Mouse (Mus musculus) stomach, postnatal 0 days (tissue): ENCODE measurements around the gene Kcnn3. TPM values are rescaled to one million over a fixed set of nuclear protein-coding genes. Genes with fewer than 3 reads are reported as not detected.

Source experiments
- ATAC-seq: fragments of 200-750 bp; cut with Nextera tagmentation; 2 replicates; pipeline ENCODE4 v1.8.0; 2017; ENCODE audit not compliant: low FRiP score, low TSS enrichment
- DNase-seq: peaks from one replicate; pipeline ENCODE4 v3.0.0-alpha.2; 2016; ENCODE audit warnings: low spot score
- H3K27ac ChIP-seq: fragments of 300-500 bp; sonication (generic); replicated peaks from 2 replicates; pipeline ENCODE4 v1.5.1; 2014; ENCODE audit warnings: mild to moderate bottlenecking, control low read depth
- H3K27me3 ChIP-seq: fragments of 300-500 bp; sonication (generic); 2 replicates; pipeline ENCODE4 v1.6.1; 2014; ENCODE audit warnings: low read length; ENCODE audit not compliant: control insufficient read depth, insufficient read depth
- H3K36me3 ChIP-seq: fragments of 300-500 bp; sonication (generic); 2 replicates; pipeline ENCODE4 v1.6.1; 2014; ENCODE audit warnings: low read length, mixed read lengths; ENCODE audit not compliant: control insufficient read depth, insufficient read depth
- H3K4me1 ChIP-seq: fragments of 300-500 bp; sonication (generic); replicated peaks from 2 replicates; pipeline ENCODE4 v1.6.1; 2014; ENCODE audit warnings: antibody characterized with exemption; ENCODE audit not compliant: control insufficient read depth, insufficient read depth
- H3K4me2 ChIP-seq: fragments of 300-500 bp; sonication (generic); replicated peaks from 2 replicates; pipeline ENCODE4 v1.6.1; 2014; ENCODE audit warnings: low read depth, mild to moderate bottlenecking, control low read depth, moderate library complexity
- H3K4me3 ChIP-seq: fragments of 300-500 bp; sonication (generic); 2 replicates; pipeline ENCODE4 v1.5.1; 2014; ENCODE audit warnings: low read depth, low read length, control low read depth
- H3K9ac ChIP-seq: fragments of 300-500 bp; sonication (generic); 2 replicates; pipeline ENCODE4 v1.6.1; 2014; ENCODE audit warnings: mild to moderate bottlenecking, low read length, control low read depth, mixed read lengths
- H3K9me3 ChIP-seq: fragments of 300-500 bp; sonication (generic); 2 replicates; pipeline ENCODE4 v1.6.1; 2016; ENCODE audit warnings: low read length; ENCODE audit not compliant: control insufficient read depth
- CTCF ChIP-seq: IDR thresholded peaks from 2 replicates; pipeline ENCODE4 v1.5.1; 2016; ENCODE audit warnings: antibody characterized with exemption, low read depth, mild to moderate bottlenecking, moderate library complexity
- EP300 ChIP-seq: optimal IDR thresholded peaks from 2 replicates; pipeline ENCODE3; 2016; ENCODE audit warnings: antibody characterized with exemption
- WGBS: fragments of 180-500 bp; shearing (Covaris S2); extraction: QIAGEN DNeasy Blood & Tissue Kit; methylation state at CpG from one replicate; pipeline ENCODE4 v1.1.7; 2014; 5-methylcytosine and 5-hydroxymethylcytosine counted together
- polyA plus RNA-seq: library from polyadenylated mRNA; unstranded; fragments of >200 nt; fragmentation: Nextera tagmentation; extraction: Ambion mirVana; gene quantifications from 2 replicates; pipeline ENCODE4 v1.2.1, GENCODE M21; 2015

Gene Kcnn3
- polyA plus RNA-seq, 1 experiment from 2014 or later: 4.5 TPM

DNA sequence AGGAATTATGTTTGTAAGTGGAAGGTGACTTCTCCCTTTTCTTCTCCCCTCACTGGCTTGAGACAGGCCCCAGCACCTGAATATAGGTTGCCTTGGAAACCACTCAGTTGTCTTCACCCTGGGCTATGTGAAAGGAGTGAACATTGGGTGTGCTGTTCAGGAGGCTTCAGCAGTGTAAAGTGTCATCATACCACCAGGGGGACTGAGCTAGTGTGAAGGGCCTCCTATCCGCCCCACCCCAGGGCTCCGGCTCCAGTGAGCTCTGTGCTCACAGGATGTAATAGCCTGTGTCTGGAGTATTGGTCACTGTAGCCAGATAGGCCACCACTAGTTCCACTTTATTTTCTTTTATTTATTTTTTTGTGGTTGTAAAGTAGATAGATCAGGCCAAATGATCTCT lies 54.3 kb downstream of the Kcnn3 start:
- DNase-seq (peak; percentile 34), ATAC-seq (peak; percentile 71)
- no peaks in the 10 kb centered on the region for H3K27me3 ChIP-seq
- H3K9me3 ChIP-seq: no peaks in the 10 kb centered on the region
- no peaks in the 10 kb centered on the region for H3K4me1 ChIP-seq
- H3K36me3 ChIP-seq: no peaks in the 10 kb centered on the region
- no peak for TF ChIP-seq EP300
- TF ChIP-seq CTCF: peak; percentile 66
- no peak overlapping the region for H3K4me2 ChIP-seq
- no peak overlapping the region for H3K4me3 ChIP-seq
- H3K27ac ChIP-seq: no peak overlapping the region
- H3K9ac ChIP-seq: no peak overlapping the region
- 55% methylated on average over 2 of the region's 2 CpGs for WGBS

DNA sequence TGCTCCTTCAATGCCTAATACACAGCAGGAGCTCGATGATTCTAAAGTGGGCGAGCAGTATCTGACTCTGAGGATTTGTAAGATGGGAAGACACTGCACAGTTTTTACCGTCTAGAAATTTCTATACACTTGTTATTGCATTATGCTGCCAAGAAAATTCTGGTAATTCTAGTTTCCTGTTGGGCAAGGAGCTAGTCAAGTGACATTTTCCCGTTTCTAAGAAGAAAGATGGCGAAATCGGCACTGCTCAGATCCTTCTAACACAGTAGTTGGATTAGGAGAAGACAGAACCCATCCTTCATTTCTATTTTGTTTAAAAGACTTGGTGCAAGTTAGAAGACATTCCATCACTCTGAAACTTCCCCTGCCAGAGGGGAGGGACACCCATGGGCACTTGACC lies 56.4 kb downstream of the Kcnn3 start:
- Histone ChIP-seq H3K36me3 (no peaks in the 10 kb centered on the region), H3K9ac (no peak overlapping the region), H3K9me3 (no peaks in the 10 kb centered on the region), H3K27ac (no peak overlapping the region), H3K27me3 (no peaks in the 10 kb centered on the region), H3K4me1 (no peaks in the 10 kb centered on the region), H3K4me2 (no peak overlapping the region), H3K4me3 (no peak overlapping the region)
- 59% methylated on average over 6 of the region's 6 CpGs for WGBS
- ATAC-seq: no peak
- no peak for DNase-seq
- TF ChIP-seq EP300: no peak
- TF ChIP-seq CTCF: no peak

DNA sequence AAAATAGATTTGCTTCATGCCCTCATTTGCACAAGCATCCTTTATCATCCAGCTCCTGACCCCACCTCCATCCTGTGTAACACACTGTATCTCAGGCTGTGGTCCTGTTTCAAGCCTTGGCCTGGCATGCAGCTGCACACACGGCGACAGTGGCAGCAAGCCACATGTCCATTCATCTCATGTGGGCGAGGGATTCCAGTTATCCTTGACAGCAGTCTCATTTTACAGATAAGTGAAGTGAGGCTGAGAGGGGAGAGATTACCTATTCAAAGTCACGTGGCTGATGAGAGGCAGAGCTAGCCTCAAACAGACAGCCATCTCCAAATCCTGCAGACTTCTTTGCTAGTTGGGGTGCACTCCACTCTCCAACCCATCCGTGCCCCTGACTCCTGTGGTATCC lies 57.2 kb downstream of the Kcnn3 start:
- Histone ChIP-seq H3K27ac (no peak overlapping the region), H3K4me1 (no peaks in the 10 kb centered on the region), H3K36me3 (no peaks in the 10 kb centered on the region), H3K9ac (no peak overlapping the region), H3K9me3 (no peaks in the 10 kb centered on the region), H3K27me3 (no peaks in the 10 kb centered on the region), H3K4me3 (no peak overlapping the region), H3K4me2 (no peak overlapping the region)
- 75% methylated on average over 5 of the region's 5 CpGs for WGBS
- DNase-seq: no peak
- ATAC-seq: no peak
- TF ChIP-seq EP300 (no peak), CTCF (no peak)

DNA sequence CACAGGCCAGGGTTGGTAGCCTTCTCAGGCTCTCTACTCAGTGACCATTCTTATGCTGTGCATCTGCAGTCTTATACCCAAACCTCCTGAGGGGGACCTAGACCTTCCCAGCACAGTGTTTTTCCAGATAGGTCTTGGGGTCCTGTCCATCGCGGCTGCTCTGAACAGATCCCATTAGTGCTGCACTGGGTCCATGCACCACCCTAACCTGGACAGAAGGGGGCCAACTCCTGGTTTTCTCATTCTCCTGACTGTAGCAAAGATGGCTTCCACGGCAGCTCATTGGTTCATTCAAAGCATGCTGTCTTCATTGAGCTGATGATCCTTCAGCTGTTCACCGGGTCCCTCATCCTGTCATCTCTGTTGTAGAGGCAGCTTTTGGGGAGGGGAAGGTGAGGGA lies 58.1 kb downstream of the Kcnn3 start:
- H3K4me1 ChIP-seq: no peaks in the 10 kb centered on the region
- H3K9ac ChIP-seq: no peak overlapping the region
- WGBS: 79% methylated on average over 4 of the region's 4 CpGs
- H3K27me3 ChIP-seq: no peaks in the 10 kb centered on the region
- no peak overlapping the region for H3K4me3 ChIP-seq
- H3K36me3 ChIP-seq: no peaks in the 10 kb centered on the region
- no peak overlapping the region for H3K4me2 ChIP-seq
- H3K27ac ChIP-seq: no peak overlapping the region
- ATAC-seq: no peak
- DNase-seq: no peak
- no peaks in the 10 kb centered on the region for H3K9me3 ChIP-seq
- TF ChIP-seq EP300: no peak
- TF ChIP-seq CTCF: peak; percentile 41; the same call in 1 of the 2 replicates

DNA sequence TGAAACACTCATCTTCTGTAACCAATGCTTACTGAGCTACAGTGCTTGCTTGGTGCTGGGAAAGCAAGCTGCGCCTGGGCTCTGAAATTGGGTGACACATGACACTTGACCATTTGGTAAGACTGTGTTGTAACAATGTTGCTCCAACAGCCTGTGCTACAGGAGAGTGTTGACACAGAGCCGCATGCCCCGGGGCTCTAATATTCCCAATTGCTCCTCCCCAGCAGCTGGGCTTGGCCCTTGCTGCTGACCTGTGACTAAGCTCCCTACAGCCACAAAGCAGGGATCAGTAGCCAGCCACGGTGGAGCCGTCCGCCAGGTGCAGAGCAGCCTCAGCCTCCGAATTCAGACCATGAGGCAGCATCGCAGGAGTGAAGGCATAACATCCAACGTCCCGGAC lies 58.8 kb downstream of the Kcnn3 start:
- DNase-seq (no peak), ATAC-seq (0 out of 2 replicates have a peak, but pooled peaks have one; percentile 11)
- Histone ChIP-seq H3K36me3 (no peaks in the 10 kb centered on the region), H3K4me2 (no peak overlapping the region), H3K9me3 (no peaks in the 10 kb centered on the region), H3K27me3 (no peaks in the 10 kb centered on the region), H3K27ac (no peak overlapping the region), H3K9ac (no peak overlapping the region), H3K4me3 (no peak overlapping the region), H3K4me1 (no peaks in the 10 kb centered on the region)
- TF ChIP-seq EP300: no peak
- no peak for TF ChIP-seq CTCF
- 48% methylated on average over 10 of the region's 10 CpGs for WGBS

DNA sequence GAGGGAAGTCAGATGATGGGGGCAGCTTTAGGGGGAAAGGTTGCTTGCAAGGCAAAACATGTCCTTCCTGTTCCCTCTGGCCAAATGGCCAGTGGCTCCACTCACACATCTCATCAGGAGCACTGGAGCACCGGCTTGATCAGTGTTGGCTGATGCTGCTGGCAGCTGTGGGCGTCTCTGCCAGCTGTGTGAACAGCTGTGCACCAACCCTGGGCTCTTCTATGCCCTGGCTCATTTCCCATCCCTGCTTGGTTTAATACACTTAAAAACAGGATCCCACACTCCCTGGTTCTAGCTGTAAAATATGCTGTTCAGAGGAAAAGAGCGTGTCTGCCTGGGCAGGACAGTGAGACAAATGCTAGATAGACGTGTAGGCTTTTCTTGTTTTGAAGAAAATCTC lies 64.3 kb downstream of the Kcnn3 start:
- WGBS: 60% methylated on average over 4 of the region's 4 CpGs
- DNase-seq: no peak
- H3K27ac ChIP-seq: no peak overlapping the region

More for the DNA sequence above, 64.3 kb downstream of the Kcnn3 start:
- H3K4me1 ChIP-seq: no peaks in the 10 kb centered on the region
- TF ChIP-seq EP300 (no peak), CTCF (no peak)
- no peak overlapping the region for H3K9ac ChIP-seq
- H3K9me3 ChIP-seq: no peaks in the 10 kb centered on the region
- ATAC-seq: no peak
- H3K4me3 ChIP-seq: no peak overlapping the region
- H3K4me2 ChIP-seq: no peak overlapping the region
- H3K36me3 ChIP-seq: no peaks in the 10 kb centered on the region
- no peaks in the 10 kb centered on the region for H3K27me3 ChIP-seq
